Mouse (Mus musculus): ENCODE measurements around the gene Smarce1.

GRCm38 (mm10) chr11:99166241-99166640 lies 64.6 kb downstream of the Smarce1 start:
- TF ChIP-seq POLR2A (IDR thresholded peaks at IDR 0.05; ENCODE audit: control insufficient read depth, extremely low read depth, insufficient read depth, low read length, poor library complexity), result no peak
- no peak for TF ChIP-seq CTCF (IDR thresholded peaks at IDR 0.05; ENCODE audit: borderline replicate concordance, control insufficient read depth, extremely low read depth, insufficient read depth, low read length, poor library complexity)

All from thymus, adult 2 months (tissue).